Mouse (Mus musculus): Measurements from ENCODE around the gene Olfr1392.

Olfr1392 gene

GRCm38 (mm10) chr11:49243727-49244594, 41.1 kb upstream of the Olfr1392 start, which contains the start of gene Mgat1:
Gene Mgat1 (plus strand): TSS chr11:49244191.
- TF ChIP-seq NANOG (IDR thresholded peaks at IDR 0.05; ENCODE audit: borderline replicate concordance, low read length) (no peak), CTCF (conservative IDR thresholded peaks at IDR 0.05; ENCODE audit: low read length) (no peak), POU5F1 (IDR thresholded peaks at IDR 0.05; ENCODE audit: borderline replicate concordance, low read length) (no peak)
- H3K36me3 ChIP-seq (ENCODE audit: insufficient read depth, low read length): no peaks in the 10 kb centered on the region
- H3K9me3 ChIP-seq (ENCODE audit: low read length): no peaks in the 10 kb centered on the region

GRCm38 (mm10) chr11:49244595-49244930, 40.5 kb upstream of the Olfr1392 start:
- Histone ChIP-seq H3K27me3 (ENCODE audit: insufficient read depth, low read length) (no peaks in the 10 kb centered on the region), H3K4me1 (replicated peaks; ENCODE audit: low read depth, low read length) (peaks cover 62% of the 10 kb centered on the region), H3K9me3 (ENCODE audit: low read length) (no peaks in the 10 kb centered on the region), H3K36me3 (ENCODE audit: insufficient read depth, low read length) (no peaks in the 10 kb centered on the region), H3K4me3 (replicated peaks; ENCODE audit: low read length) (peak overlapping the region; percentile 84)
- TF ChIP-seq NANOG (IDR thresholded peaks at IDR 0.05; ENCODE audit: borderline replicate concordance, low read length) (no peak), CTCF (conservative IDR thresholded peaks at IDR 0.05; ENCODE audit: low read length) (no peak), POU5F1 (IDR thresholded peaks at IDR 0.05; ENCODE audit: borderline replicate concordance, low read length) (no peak)

More at GRCm38 (mm10) chr11:49243727-49244594, 41.1 kb upstream of the Olfr1392 start, which contains the start of gene Mgat1:
- H3K4me3 ChIP-seq (replicated peaks; ENCODE audit: low read length): peak within 1 kb of the TSS; percentile 84
- no peaks in the 10 kb centered on the region for H3K27me3 ChIP-seq (ENCODE audit: insufficient read depth, low read length)
- H3K4me1 ChIP-seq (replicated peaks; ENCODE audit: low read depth, low read length): peaks cover 56% of the 10 kb centered on the region

GRCm38 (mm10) chr11:49245176-49245575, 39.9 kb upstream of the Olfr1392 start:
- H3K9me3 ChIP-seq (ENCODE audit: low read length): no peaks in the 10 kb centered on the region
- peaks cover 68% of the 10 kb centered on the region for H3K4me1 ChIP-seq (replicated peaks; ENCODE audit: low read depth, low read length)

GRCm38 (mm10) chr11:49245634-49246415, 39.3 kb upstream of the Olfr1392 start:
- TF ChIP-seq POU5F1 (IDR thresholded peaks at IDR 0.05; ENCODE audit: borderline replicate concordance, low read length): no peak
- Histone ChIP-seq H3K27me3 (ENCODE audit: insufficient read depth, low read length) (0 out of 2 replicates have a peak, but pooled peaks cover 3% of the 10 kb centered on the region), H3K9me3 (ENCODE audit: low read length) (no peaks in the 10 kb centered on the region), H3K36me3 (ENCODE audit: insufficient read depth, low read length) (no peaks in the 10 kb centered on the region), H3K4me3 (replicated peaks; ENCODE audit: low read length) (peak overlapping the region; percentile 84), H3K4me1 (replicated peaks; ENCODE audit: low read depth, low read length) (peaks cover 70% of the 10 kb centered on the region)

More at GRCm38 (mm10) chr11:49245176-49245575, 39.9 kb upstream of the Olfr1392 start:
- H3K27me3 ChIP-seq (ENCODE audit: insufficient read depth, low read length): no peaks in the 10 kb centered on the region
- peak overlapping the region; percentile 84 for H3K4me3 ChIP-seq (replicated peaks; ENCODE audit: low read length)
- no peaks in the 10 kb centered on the region for H3K36me3 ChIP-seq (ENCODE audit: insufficient read depth, low read length)
- TF ChIP-seq CTCF (conservative IDR thresholded peaks at IDR 0.05; ENCODE audit: low read length): no peak
- no peak for TF ChIP-seq POU5F1 (IDR thresholded peaks at IDR 0.05; ENCODE audit: borderline replicate concordance, low read length)
- no peak for TF ChIP-seq NANOG (IDR thresholded peaks at IDR 0.05; ENCODE audit: borderline replicate concordance, low read length)

GRCm38 (mm10) chr11:49246523-49246922, 38.6 kb upstream of the Olfr1392 start:
- no peaks in the 10 kb centered on the region for H3K9me3 ChIP-seq (ENCODE audit: low read length)
- no peak overlapping the region for H3K4me3 ChIP-seq (replicated peaks; ENCODE audit: low read length)

GRCm38 (mm10) chr11:49247255-49247654, 37.8 kb upstream of the Olfr1392 start:
- H3K27me3 ChIP-seq (ENCODE audit: insufficient read depth, low read length): peaks cover 9% of the 10 kb centered on the region; the same call in 1 of the 2 replicates
- no peaks in the 10 kb centered on the region for H3K9me3 ChIP-seq (ENCODE audit: low read length)
- no peak overlapping the region for H3K4me3 ChIP-seq (replicated peaks; ENCODE audit: low read length)
- 0 out of 2 replicates have a peak, but pooled peaks cover 3% of the 10 kb centered on the region for H3K36me3 ChIP-seq (ENCODE audit: insufficient read depth, low read length)
- peaks cover 78% of the 10 kb centered on the region for H3K4me1 ChIP-seq (replicated peaks; ENCODE audit: low read depth, low read length)
- TF ChIP-seq POU5F1 (IDR thresholded peaks at IDR 0.05; ENCODE audit: borderline replicate concordance, low read length) (no peak), CTCF (conservative IDR thresholded peaks at IDR 0.05; ENCODE audit: low read length) (no peak), NANOG (IDR thresholded peaks at IDR 0.05; ENCODE audit: borderline replicate concordance, low read length) (no peak)

More at GRCm38 (mm10) chr11:49246523-49246922, 38.6 kb upstream of the Olfr1392 start:
- peaks cover 8% of the 10 kb centered on the region; the same call in 1 of the 2 replicates for H3K27me3 ChIP-seq (ENCODE audit: insufficient read depth, low read length)
- no peak for TF ChIP-seq NANOG (IDR thresholded peaks at IDR 0.05; ENCODE audit: borderline replicate concordance, low read length)
- no peak for TF ChIP-seq CTCF (conservative IDR thresholded peaks at IDR 0.05; ENCODE audit: low read length)
- TF ChIP-seq POU5F1 (IDR thresholded peaks at IDR 0.05; ENCODE audit: borderline replicate concordance, low read length): no peak
- no peaks in the 10 kb centered on the region for H3K36me3 ChIP-seq (ENCODE audit: insufficient read depth, low read length)
- peaks cover 77% of the 10 kb centered on the region for H3K4me1 ChIP-seq (replicated peaks; ENCODE audit: low read depth, low read length)

- peaks cover 68% of the 10 kb centered on the region for H3K4me1 ChIP-seq (replicated peaks; ENCODE audit: low read depth, low read length)
- H3K9me3 ChIP-seq (ENCODE audit: low read length): no peaks in the 10 kb centered on the region
- no peak for TF ChIP-seq POU5F1 (IDR thresholded peaks at IDR 0.05; ENCODE audit: borderline replicate concordance, low read length)
- no peak for TF ChIP-seq NANOG (IDR thresholded peaks at IDR 0.05; ENCODE audit: borderline replicate concordance, low read length)
- no peak for TF ChIP-seq CTCF (conservative IDR thresholded peaks at IDR 0.05; ENCODE audit: low read length)
- peaks cover 9% of the 10 kb centered on the region; the same call in 1 of the 2 replicates for H3K27me3 ChIP-seq (ENCODE audit: insufficient read depth, low read length)
- H3K36me3 ChIP-seq (ENCODE audit: insufficient read depth, low read length): 0 out of 2 replicates have a peak, but pooled peaks cover 3% of the 10 kb centered on the region
- H3K4me3 ChIP-seq (replicated peaks; ENCODE audit: low read length): no peak overlapping the region
Measured at GRCm38 (mm10) chr11:49248226-49248973, 36.7 kb upstream of the Olfr1392 start.

Measured in E14TG2a.4 (cell line).